1 mouse cellular context compared by ENCODE assay signal in the genomic region with DNA sequence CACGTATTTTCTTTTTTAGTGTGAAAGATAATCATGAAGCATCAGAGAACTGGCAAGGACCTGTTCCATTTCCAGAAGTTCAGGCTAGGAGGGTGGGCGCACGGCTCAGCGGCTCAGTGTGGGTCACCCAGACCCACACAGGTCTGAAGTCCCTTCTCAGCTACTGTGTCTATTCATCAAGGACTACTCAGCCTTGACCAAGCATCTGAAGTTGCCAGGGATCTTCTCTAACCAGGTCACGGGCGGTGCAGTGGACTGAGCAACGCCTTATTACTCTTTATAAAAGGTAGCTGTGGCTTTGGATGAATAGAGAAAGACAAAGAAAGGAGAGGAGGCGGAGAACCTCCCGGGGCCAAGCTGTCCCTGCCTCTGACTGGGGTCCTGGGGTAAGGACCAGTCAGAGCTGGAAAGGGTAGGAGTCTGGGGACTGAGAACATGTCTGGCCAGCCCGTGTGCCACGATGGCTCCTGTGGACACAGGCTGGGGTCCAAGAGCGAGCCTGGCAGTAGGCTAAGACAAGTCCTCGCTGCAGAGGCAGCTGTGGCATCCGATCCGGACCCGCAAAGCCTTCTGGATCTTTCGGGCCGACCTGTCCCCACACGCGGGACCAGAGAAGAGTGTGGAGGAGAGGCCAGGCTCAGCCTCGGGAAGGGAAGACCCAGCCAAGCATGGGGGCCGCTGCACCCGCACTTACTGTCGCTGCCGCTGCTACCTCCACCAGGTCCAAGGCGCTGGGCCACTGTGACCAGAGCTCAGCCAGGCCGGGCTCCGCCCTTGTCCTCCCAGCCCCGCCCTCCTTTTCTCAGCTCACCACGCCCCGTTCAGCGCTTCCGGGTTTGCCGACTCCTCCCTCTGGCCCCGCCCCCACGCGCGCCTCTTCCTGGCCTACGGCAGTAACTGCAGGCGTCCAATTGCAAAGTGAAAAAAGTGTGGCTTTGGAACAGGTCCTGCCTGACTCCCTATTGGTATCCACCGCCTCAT.
TF ChIP-seq lines count a peak whose summit lies in the region.

A gene (minus strand): TSS at position 755 of the 981 bp plus-strand sequence.

TF ChIP-seq in CH12.LX, 34 proteins besides CTCF, POLR2A, EP300 and RAD21 (continued from another document):
- TF ChIP-seq GABPA (IDR thresholded peaks at IDR 0.05; ENCODE audit: insufficient replicate concordance, low read depth, low read length): no peak
- TF ChIP-seq TBP (conservative IDR thresholded peaks at IDR 0.05; ENCODE audit: low read depth, low read length): peak; percentile 69; the same call in 1 of the 2 replicates
- 0 out of 2 replicates have a peak, but pooled peaks have one; percentile 10 for TF ChIP-seq KAT2A (IDR thresholded peaks at IDR 0.05; ENCODE audit: insufficient replicate concordance, low read length)
- no peak for TF ChIP-seq RCOR1 (conservative IDR thresholded peaks at IDR 0.05; ENCODE audit: low read depth, low read length)
- TF ChIP-seq ZNF384 (IDR thresholded peaks at IDR 0.05; ENCODE audit: low read depth, low read length): peak; percentile 67
- TF ChIP-seq NELFE (IDR thresholded peaks at IDR 0.05; ENCODE audit: low read depth, low read length): peak; percentile 89
- TF ChIP-seq IRF4 (IDR thresholded peaks at IDR 0.05; ENCODE audit: low read depth, low read length): peak; percentile 45; the same call in 1 of the 2 replicates
- peak; percentile 80 for TF ChIP-seq TCF12 (IDR thresholded peaks at IDR 0.05; ENCODE audit: low read depth, low read length)
- peak; percentile 30; the same call in 1 of the 2 replicates for TF ChIP-seq MXI1 (IDR thresholded peaks at IDR 0.05; ENCODE audit: low read depth, low read length)
- TF ChIP-seq ELF1 (IDR thresholded peaks at IDR 0.05; ENCODE audit: low read depth, low read length): peak; percentile 100
- peak; percentile 76 for TF ChIP-seq SIN3A (IDR thresholded peaks at IDR 0.05; ENCODE audit: low read length)
- peak; percentile 45; the same call in 1 of the 2 replicates for TF ChIP-seq MAX (IDR thresholded peaks at IDR 0.05; ENCODE audit: low read length)
- TF ChIP-seq JUN (IDR thresholded peaks at IDR 0.05; ENCODE audit: insufficient read depth, low read depth, low read length): no peak
- TF ChIP-seq MEF2A (IDR thresholded peaks at IDR 0.05; ENCODE audit: borderline replicate concordance, low read depth, low read length): peak; percentile 54; the same call in 1 of the 2 replicates
TF ChIP-seq in CH12.LX: peak in this region for 17.
